Mouse (Mus musculus) retina, embryonic 14.5 days (tissue): ENCODE data around the gene Rgs2.

Source experiments
- DNase-seq: peaks from one replicate; pipeline ENCODE4 v3.0.0-alpha.2; 2015; ENCODE audit warnings: low spot score

Rgs2 gene

GRCm38 (mm10) chr1:143982765-143983312 is 21.1 kb downstream of the Rgs2 start:
- no peak for DNase-seq

GRCm38 (mm10) chr1:143982085-143982764 is 21.7 kb downstream of the Rgs2 start:
- DNase-seq, result no peak

GRCm38 (mm10) chr1:143980811-143981210 is 23.1 kb downstream of the Rgs2 start:
- DNase-seq, result no peak

- DNase-seq, result no peak
These were observed 29.3 kb downstream of the Rgs2 start for GRCm38 (mm10) chr1:143974637-143975036.

- DNase-seq, result no peak
These were observed 41.7 kb downstream of the Rgs2 start for GRCm38 (mm10) chr1:143962301-143962700.

- DNase-seq, result no peak
These were observed 43.6 kb downstream of the Rgs2 start for GRCm38 (mm10) chr1:143960340-143960739.

GRCm38 (mm10) chr1:143956090-143956489 is 47.9 kb downstream of the Rgs2 start:
- no peak for DNase-seq

GRCm38 (mm10) chr1:143952841-143953240 is 51.1 kb downstream of the Rgs2 start:
- DNase-seq, result no peak
